Mouse (Mus musculus): Measurements from ENCODE around the gene G6pc3.

DNA sequence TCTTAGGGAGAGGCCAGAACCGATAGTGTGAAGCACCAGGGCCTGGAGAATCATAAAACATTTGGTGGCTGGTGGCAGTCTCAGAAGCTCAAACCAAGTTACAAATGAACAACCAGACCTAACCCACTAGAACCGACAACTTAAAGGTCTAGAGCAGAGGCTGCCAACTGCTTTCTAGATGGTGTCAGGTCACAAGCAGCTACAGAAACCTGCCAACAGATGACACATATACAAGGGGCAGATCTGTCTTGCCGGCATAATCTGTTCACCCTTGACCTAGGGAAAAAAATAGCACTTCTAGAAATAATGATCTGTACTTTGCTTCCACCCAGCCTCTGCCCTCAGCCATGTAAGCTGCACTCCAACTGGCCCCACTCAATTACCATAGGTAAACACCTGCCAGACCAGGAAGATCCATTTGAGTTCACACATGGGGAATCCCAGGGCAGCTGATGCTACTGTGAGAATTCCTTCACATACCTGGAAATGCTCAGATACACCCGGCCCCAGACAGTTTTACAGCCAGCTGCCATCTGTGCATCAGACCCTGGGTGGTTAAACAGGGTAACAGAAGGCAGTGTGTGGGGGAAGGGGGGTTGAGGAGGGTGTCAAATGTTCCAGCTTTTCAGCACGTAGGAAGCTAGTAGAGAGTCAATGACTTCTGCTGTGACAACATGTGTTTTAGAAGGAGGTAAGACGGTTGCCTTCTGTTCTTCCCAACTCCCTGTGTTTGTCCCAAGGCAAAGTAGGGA, 23.3 kb upstream of the G6pc3 start:
- TF ChIP-seq POLR2A (IDR thresholded peaks at IDR 0.05; ENCODE audit: insufficient read depth, low read depth, low read length) (no peak), CTCF (IDR thresholded peaks at IDR 0.05; ENCODE audit: insufficient read depth, low read depth, low read length) (no peak)
